Mouse (Mus musculus) cerebellum, adult 9-10 months (tissue): ENCODE measurements around the gene P2ry1.

Source experiments
- DNase-seq: peaks from one replicate; pipeline ENCODE4 v3.0.0; 2022

Gene P2ry1

GRCm38 (mm10) chr3:61002587-61003501 lies at the start of gene P2ry1:
TSS of gene P2ry1 (plus strand) at chr3:61002795.
- peak; percentile 6 for DNase-seq

- no peak for DNase-seq
Observed at GRCm38 (mm10) chr3:60953199-60953736, 49.3 kb upstream of the P2ry1 start.

GRCm38 (mm10) chr3:60954073-60954472 lies 48.5 kb upstream of the P2ry1 start:
- DNase-seq: no peak

DNA sequence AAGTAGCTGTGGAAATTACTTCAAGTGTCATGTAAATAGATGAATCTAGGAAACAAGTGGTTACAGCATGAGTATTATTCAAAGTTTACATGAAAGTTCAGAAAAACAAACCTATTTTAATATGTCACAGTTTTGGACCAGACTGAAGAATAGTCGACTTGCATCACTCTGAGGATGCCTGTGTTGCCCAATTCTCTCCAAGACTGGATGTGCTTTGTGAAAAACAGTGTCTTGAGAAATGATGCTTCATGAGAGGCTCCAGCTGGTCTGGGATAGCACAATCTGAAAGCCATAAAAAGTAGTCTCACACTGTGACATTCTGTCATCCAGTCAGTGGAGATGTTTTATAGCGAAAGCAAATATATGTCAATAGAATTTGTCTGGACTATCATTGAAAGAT lies 43.8 kb upstream of the P2ry1 start:
- no peak for DNase-seq

DNA sequence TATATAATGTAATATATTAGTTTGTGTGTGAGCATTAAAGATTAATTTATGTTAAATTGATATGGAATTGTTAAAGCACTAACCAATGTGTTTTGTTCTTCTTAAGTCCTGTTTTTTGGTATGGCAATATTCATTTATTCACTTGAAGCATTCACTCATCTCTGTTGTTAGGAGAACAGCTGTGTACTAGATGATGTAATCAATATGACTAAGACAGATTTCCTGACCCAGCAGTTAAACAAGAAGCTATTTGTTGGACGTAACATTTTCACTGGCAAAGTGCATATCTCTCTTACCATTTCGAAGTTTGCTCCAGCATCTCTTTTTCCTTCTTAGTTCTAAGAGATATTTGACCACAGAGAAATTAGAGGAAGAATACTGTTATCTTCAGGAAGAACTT lies 37.5 kb upstream of the P2ry1 start:
- DNase-seq: no peak

GRCm38 (mm10) chr3:60974944-60975343 lies 27.7 kb upstream of the P2ry1 start:
- no peak for DNase-seq

DNA sequence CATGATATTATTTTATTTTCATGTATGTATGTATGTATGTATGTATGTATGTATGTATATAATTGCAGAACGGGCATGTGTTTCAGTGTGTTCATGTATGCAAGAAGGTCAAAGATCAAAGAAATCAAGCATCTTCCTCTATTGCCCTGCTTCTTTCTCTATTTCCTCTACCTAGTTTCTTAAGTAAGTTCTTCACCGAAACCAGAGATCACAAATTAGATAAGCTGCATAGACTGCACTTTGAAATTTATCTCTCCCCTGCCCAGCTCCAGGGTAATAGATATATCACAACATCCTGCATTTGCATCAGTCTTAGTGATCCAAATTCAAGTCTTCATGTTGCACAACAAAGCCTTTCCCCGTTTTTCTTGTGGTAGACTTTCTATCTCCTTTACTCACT lies 20.5 kb upstream of the P2ry1 start:
- no peak for DNase-seq

DNA sequence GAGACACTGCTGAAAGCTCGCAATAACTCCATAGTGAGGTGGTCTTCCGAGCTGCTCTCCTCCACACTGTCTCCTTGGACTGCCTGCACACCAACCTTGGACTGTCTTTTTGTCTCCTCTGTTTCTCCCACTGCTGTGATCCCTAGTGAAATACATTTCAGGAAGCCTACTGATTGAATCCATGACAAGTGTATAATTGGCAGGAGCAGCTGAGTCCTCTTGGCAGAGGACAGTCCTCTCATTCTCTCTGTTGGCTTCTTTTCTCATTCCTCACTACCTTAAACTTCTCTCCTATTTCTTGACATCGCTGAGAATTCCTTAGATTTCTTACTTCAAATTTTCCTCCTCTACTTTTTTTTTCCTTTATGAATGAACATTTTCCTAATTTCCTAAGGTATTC lies 4.5 kb upstream of the P2ry1 start:
- no peak for DNase-seq

DNA sequence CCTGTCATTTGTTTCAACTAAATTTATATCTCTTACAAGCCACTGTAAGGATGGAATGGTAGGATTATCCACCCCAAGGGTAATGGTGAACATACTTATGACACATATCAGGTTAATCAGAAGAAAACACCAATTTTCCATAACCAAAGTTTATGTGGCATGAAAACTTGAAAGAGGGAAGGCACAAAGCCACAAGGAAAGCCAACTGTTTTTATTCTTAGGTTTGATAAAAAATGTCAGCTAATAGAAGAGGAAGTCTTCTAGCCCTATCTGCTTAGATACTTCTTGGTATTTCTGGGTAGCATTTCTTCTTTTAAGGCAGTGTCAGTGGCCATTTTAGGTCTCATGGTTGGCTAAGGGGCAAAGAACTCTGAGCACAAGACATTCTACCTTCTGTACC lies 2.9 kb upstream of the P2ry1 start:
- no peak for DNase-seq

DNA sequence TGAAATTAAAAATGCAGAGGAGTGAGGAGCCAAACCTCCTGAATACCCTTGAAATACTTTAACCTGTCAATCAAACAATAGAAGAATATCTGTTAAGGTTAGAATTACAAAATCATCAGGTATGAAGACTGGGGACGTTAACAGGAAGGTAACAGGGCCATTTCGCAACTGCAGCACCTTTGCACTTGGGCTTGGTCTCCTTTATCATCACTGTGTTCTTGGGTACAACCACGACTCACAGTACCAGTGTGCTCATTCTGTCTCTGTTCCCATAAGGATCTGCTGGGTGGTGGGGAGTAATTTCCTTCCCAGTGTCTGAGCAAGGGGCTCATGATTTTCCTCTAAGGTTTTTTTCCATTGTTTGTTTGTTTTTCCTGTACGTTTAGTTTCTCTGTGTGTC lies 1.8 kb upstream of the P2ry1 start:
- no peak for DNase-seq

DNA sequence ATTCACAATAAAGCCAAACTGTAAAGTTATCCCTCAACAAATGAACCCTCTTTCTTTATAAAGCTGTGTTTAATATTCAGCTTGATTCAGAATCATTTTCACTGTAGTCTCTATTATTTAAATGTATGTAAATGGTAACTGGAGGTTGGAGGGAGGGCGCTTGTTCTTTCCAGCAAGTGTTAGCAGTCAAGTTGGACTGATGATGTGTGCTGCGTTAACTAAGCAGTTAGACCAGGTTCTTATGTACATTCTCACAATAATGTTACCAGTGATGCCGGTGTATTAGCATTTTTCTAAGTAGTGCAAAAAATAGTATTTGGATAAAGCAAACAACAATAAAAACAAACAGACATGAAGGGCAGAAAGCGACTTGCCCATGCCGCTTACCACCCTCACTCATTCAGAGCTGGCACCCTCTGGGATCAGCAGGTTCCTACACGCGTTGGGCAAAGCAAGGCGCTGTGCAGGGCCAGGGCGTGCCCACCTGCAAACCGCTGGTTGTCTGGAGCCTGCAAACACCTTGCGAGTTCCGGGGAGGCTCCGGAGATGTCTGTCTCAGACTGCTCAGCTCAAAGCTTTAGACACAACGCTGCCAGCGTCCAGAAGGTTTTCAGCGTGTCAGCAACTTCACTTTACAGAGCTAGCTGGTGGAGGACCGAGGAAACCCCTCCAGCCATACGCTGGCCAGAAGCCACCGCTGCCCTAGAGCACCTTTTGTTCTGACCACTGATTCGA lies 576 bp upstream of the P2ry1 start:
- no peak for DNase-seq

DNA sequence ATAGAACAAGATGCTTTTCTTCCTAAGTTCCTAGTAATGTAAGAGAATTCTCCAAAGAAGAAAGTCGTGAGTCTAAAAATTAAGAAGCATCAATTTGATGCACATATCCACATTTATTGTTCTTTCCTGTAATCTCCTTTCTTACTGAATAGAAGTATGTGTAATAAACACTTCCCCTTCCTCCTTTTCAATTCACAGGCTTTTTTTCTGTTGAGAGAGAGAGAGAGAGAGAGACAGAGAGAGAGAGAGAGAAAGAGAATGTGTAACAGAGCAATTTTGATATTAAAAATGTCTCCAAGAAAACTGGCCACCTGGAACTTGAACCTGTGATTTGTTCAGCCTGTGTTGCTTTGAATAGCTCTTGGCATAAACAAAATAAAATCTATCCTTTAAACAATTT lies 2.0 kb downstream of the P2ry1 start:
- no peak for DNase-seq

- no peak for DNase-seq
Observed at GRCm38 (mm10) chr3:61011660-61012059, 9.1 kb downstream of the P2ry1 start.

GRCm38 (mm10) chr3:61012550-61012949 lies 10.0 kb downstream of the P2ry1 start:
- DNase-seq: no peak

- DNase-seq: no peak
Observed at GRCm38 (mm10) chr3:61016733-61017132, 14.1 kb downstream of the P2ry1 start.

- no peak for DNase-seq
Observed at GRCm38 (mm10) chr3:61032100-61032499, 29.5 kb downstream of the P2ry1 start.

DNA sequence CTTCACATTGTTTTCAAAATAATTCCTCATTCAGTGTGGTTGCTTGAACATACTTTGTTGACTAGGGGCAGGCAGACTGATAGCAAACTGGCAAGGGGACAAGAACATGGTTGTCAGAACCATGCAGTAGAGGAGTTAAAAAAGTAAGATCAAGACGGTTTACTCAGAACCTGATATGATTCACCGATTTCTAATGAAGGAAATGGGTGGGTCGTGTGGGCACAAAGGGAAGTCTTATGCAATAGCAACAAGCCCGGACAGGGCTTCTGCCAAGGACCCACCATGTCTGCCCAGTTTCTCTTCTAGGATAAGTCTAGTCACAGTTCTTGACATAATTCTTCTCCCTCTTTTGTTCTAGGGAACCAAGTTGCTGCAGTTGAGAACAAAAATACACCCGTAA lies 33.0 kb downstream of the P2ry1 start:
- no peak for DNase-seq

GRCm38 (mm10) chr3:61039916-61040315 lies 37.3 kb downstream of the P2ry1 start:
- DNase-seq: no peak

DNA sequence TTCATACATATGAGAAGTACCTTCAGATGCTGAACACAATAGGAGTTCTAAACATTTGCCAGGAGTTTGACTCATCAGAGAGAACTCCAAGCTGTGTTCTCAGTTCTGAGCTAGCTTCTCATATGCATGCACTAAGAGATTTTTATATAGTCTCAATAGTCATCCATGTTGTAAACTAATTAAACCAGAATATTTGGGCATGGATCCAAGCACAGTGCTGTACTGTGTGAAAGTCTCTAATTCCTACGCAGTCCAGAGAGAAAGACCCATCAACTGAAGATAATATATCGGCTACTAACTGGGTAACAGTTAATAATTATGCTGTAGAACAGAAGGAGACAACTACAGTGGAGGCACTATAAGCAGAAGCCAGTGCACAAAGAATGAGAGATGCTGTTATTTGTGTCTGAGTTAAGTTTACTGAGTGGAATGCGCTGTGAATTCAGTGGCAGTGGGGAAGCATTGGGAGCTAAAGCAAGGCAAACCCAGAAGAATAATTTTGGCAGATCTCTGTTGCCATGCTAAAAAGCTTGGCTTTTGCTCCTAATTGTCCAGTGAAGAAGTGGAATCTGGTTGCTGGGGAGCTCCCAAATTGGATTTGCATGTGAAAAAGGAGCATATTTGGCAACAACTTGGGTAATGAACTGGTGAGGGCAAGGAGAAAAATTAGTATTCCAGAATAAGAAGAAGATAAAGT lies 47.5 kb downstream of the P2ry1 start:
- DNase-seq: peak; percentile 18
